9 mouse cellular contexts compared by ENCODE assay signal in the genomic region with DNA sequence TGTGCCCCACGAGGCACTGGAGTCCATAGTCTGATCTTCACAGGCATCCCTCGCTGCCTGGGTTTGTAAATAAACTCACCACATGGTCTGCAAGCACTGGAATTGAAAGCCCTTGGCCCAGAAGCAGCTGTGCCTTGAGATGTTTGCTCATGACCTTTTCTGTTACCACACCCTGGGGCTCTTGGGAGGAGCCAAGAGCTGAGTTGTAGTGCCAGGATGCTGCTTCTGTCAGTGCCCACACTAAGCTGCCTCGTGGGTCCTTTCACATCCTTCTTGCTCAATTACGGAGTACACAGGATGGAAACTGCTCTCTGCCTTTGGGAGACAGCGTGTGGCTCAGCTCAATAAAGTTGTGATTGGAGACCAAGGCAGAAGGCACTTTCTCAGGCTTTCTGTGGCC. TPM values are rescaled to one million over a fixed set of nuclear protein-coding genes. Genes with fewer than 3 reads are reported as not detected.
DNase-seq lines count a peak whose midpoint lies in the region; ATAC-seq lines count a peak whose summit lies in the region.
"Had no signal": no experiment of that assay in that cellular context is flagged by ENCODE, and none has a peak within 500 bp of the region (broad histone marks: within the 10 kb centered on the region; RNA-seq: fewer than 3 reads in every experiment).

No protein-coding gene starts in this region.

- ATAC-seq in megakaryocyte progenitor cell, adult 5-6 weeks (replicated peaks; ENCODE audit: poor library complexity), result peak; percentile 42

- peak; percentile 56 for DNase-seq in urinary bladder, postnatal 14 days (ENCODE audit: low spot score)
- no peak for DNase-seq in urinary bladder, postnatal 4 days (ENCODE audit: low spot score in 2 of 2)
- DNase-seq in induced T-regulatory cell, adult 2 months (ENCODE audit: low read depth), result peak; percentile 88
- peak; percentile 58 for DNase-seq in thymus, postnatal 4 days
- DNase-seq in cerebellum, postnatal 10 days, result no peak
- no peak for DNase-seq in B cell, adult 2 months
- DNase-seq in right cerebral cortex, postnatal 10 days (ENCODE audit: low spot score in 2 of 2), result no peak
- DNase-seq: lung, embryonic 14.5 days had no signal

RNA-seq across cellular contexts. Expression of gene Dennd2d, which starts 3.6 kb away (rescaled TPM):
- 20.4 and 20.6 TPM in 2 replicates for total RNA-seq in megakaryocyte progenitor cell, adult 5-6 weeks (2015)
- 14.2 and 23.0 TPM in 2 replicates for total RNA-seq in megakaryocyte progenitor cell, adult 5-6 weeks (2017)

Comparison
In these comparisons a context has a peak if more than half of its experiments do, and no peak if none do; other contexts are left out.
1. DNase-seq: peak in urinary bladder, postnatal 14 days (single experiment), induced T-regulatory cell, adult 2 months (single experiment) and thymus, postnatal 4 days (single experiment); none in urinary bladder, postnatal 4 days (0 of 2), cerebellum, postnatal 10 days (0 of 2), B cell, adult 2 months (0 of 2) and right cerebral cortex, postnatal 10 days (0 of 2).